Mouse (Mus musculus): ENCODE measurements around the gene Ccdc88c.

The Ccdc88c gene

DNA sequence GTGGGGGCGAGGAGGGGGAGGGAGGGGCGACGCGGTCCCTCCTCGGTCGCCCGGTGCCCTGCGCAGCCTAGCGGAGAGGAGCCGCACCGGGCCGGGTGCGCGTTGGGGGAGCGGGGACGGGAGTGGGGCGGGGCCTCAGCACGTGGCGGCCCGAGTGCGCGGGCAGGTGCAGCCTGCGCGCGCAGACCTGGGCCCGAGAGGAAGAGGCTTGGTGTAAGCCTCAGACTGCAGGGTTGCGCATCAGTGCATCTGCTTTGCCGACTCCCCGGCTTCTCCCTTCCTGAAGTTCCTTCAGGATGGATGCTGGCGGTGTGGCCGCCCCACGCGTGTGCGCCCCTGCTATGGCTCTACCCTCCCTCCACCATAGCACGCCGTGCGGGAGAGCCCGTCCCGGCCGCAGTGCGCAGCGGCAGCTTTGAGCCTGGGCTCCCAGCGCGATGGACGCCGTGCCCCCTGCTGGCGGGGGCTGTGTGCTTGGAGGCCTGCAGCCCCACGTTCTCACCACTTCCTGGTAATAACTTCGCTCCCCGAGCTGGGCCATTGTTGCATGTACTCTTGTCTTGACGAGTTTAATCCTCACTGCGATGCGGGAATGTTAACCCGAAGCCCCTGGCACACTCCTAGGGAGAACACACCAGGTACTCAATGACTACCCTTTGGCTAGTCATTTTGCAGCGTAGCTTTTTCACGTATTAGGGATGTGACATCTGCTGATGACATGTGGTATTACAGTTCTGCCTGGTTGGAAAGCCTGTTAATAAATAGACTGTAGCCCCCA, at the start of gene Ccdc88c:
TSS of gene Ccdc88c (minus strand) at position 103 of the 778 bp plus-strand sequence.
- DNase-seq (ENCODE audit: low spot score), result peak; percentile 85

- DNase-seq (ENCODE audit: low spot score), result no peak
Measured at GRCm38 (mm10) chr12:101077955-101078354, 49.1 kb upstream of the Ccdc88c start.

DNA sequence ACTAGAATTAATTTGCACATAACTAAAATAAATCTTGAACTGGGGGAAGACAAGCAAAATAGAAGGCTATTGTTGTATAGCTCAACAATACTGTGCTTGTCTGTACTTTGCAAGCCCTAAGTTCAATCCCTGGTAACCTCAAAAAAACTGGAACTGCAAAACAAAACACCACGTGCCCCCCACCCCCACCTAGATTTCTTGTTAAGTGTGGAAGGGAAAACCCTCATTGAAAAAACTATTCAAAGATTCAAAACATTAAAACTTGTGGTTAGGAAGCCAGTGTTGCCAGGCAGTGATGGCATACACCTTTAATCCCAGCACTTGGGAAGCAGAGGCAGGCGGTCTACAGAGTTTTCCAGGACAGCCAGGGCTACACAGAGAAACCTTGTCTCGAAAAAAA, 46.6 kb upstream of the Ccdc88c start:
- DNase-seq (ENCODE audit: low spot score), result no peak

DNA sequence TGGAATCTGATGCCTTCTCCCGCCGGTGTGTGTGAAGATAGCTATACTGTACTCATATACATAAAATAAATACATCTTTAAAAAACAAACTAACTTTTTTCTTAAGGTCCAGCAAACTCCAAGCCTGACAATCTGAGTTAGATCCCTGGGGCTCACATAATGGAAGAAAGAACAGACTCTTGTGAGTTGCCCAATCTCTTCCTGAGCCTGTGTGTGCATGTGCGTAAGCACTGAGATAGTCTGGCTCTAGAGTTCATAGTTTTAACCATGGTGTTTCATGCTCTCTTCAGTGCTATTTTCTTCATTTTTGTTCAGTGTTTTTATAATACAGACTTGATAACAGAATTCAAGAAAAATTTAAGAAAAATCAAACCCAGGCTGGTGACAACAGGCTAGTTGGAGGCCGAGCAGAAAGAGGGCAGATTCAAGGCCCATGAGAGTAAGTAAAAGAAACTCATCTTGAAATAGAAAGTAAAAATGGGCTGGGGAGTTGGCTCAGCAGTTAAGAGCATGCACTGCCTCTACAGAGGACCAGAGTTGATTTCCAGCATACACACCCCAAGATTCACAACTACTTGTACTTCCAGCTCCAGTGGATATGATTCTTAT, 46.1 kb upstream of the Ccdc88c start:
- no peak for DNase-seq (ENCODE audit: low spot score)

DNA sequence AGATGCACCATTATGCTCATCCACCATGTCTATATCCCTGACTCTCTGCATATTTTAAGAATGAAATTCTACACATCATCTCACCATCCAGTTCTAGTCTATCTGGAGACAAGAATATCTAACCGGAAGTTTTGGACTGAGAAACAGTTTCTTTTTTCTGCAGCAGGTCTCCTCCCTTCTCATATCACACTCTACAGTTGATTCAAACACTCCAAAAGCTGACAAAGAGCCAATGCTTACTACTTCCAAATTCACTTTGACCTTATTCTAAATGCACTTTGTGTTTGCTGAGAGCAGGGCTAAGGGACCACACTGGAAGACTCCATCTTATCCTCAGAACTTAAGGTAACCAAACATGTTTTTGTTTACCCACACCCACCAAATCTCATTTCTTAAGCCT, 41.0 kb upstream of the Ccdc88c start:
- DNase-seq (ENCODE audit: low spot score), result no peak

DNA sequence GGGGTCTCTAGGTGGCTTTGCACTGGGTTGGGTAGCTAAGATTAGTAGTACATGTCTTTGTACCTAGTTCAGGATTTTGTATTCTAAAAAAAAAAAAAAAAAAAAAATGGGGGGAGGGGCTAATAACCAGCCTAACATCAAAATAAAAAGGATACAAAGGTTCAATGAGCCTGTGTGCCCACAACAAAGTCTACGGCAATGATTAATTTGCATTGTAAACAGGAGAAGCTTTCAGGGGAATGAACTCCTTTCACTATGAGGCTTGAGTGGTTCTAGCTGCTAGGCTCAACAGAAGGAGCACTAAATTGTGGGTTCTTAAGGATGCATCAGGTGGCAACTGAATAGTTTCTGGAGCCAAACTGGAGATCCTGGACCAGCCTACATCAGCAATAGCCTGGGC, 37.5 kb upstream of the Ccdc88c start:
- DNase-seq (ENCODE audit: low spot score), result no peak

DNA sequence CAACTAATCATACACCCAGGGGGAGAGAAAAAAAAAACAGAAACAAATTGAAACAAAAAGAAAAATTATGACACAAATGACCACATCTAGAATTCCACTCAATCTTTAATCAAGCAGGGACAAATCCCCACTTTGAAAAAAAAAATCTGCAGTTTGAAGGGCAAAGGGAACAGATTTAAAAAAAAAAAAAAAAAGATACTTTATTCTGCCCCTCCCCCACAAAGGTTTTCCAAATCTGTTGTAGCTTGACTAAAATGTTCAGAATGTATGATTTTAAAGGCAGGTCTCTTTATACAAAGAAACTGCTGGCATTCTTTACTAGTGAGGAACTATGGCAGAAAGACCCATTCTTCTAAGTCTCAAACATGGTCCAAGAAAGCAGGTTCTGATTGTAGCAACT, 11.1 kb upstream of the Ccdc88c start:
- no peak for DNase-seq (ENCODE audit: low spot score)

DNA sequence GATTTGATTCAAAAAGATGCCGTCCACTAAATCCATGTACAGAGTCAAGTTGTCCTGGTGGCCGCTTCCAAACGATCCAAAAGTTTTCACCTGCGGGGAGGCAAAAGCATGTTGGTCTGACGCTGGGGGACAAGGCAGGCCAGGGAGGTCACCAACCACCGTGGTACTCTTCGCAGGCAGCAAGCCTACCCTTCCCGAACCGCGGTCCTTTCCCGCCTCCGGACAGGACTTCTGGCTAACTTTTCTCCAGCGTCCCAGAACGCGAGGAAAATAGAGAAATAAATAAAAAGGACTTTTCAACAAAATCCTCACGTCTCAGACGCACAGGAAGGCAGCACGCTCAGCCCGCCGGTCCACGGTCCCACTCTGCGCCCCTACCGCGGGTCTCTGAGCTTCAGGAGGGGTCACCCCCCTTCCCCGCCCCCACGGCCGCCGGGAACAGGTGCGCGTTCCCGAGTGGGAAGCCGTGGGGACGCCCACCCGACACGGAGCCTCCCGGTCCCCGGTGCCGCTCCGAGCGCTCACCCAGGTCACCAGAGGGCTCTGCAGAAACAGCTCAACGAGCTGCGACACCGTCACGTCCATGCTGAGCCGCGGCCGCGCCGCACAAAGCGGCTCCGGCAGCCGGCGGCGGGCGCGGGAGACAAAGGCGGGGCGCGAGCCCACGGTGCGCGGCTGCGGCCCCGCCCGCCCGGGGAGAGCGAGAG, 456 bp downstream of the Ccdc88c start:
- no peak for DNase-seq (ENCODE audit: low spot score)

GRCm38 (mm10) chr12:101027451-101028246, 1.2 kb downstream of the Ccdc88c start:
- DNase-seq (ENCODE audit: low spot score), result no peak

- DNase-seq (ENCODE audit: low spot score), result no peak
Measured at GRCm38 (mm10) chr12:101026946-101027345, 1.9 kb downstream of the Ccdc88c start.

DNA sequence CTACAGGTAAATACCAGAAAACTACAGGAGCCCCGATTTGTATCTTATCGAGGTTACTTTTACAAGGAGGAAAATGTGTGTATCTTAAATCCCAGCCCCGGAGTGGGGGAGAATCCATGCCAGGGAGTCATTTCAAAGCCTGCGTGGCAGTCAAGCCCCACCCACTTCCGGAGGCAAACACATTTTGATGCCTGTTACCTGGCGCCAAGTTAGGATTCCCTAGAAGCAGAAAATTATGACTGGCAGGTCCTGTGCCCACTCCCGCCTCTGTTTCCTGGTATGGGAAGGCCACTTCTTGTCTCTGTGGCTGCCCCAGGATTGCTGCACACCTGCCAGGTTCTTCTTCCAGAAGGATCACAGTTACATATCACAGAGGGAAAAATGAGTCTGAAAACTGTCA, 2.3 kb downstream of the Ccdc88c start:
- no peak for DNase-seq (ENCODE audit: low spot score)

- no peak for DNase-seq (ENCODE audit: low spot score)
Measured at GRCm38 (mm10) chr12:101026025-101026424, 2.8 kb downstream of the Ccdc88c start.

DNA sequence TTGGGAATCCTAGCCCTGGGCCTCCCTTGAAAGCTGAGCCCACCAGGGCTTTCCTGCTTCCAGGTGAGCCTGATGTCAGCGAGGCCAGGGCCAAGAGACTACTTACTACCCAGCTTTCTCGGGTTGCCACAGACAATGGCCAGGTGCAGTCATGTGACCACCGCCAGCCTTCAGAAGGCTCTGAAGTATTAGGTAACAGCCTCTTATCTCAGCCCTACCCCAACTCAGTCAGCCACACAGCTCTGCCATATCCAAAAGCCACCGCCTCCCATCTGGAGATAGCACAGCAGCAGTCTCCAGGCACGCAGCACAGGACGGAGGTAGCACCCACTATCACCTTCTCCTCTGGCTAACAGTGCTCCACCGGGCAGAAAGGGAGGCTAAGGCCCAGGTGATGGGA, 3.5 kb downstream of the Ccdc88c start:
- DNase-seq (ENCODE audit: low spot score), result peak; percentile 74

DNA sequence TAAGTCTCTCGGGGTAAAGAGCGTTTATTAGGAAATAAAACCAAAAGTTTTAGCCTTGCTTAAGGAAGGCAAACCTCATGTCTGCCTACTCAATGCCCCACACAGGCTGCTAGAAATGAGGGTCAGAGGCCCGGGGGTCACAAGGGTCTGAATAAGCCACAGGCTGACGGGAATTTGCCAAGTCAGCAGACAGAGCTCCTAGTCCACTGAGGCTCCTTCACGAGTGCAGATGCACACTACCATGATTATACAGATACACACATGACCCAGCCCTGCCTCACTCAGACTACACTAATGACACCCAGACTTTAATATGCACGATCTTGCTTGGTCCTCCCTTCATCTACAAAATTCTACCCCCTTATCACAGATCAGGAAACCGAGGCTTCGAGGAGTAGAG, 4.0 kb downstream of the Ccdc88c start:
- DNase-seq (ENCODE audit: low spot score), result no peak

GRCm38 (mm10) chr12:101023143-101023542, 5.7 kb downstream of the Ccdc88c start:
- no peak for DNase-seq (ENCODE audit: low spot score)

GRCm38 (mm10) chr12:101022353-101022752, 6.5 kb downstream of the Ccdc88c start:
- no peak for DNase-seq (ENCODE audit: low spot score)

- no peak for DNase-seq (ENCODE audit: low spot score)
Measured at GRCm38 (mm10) chr12:101021484-101022226, 7.2 kb downstream of the Ccdc88c start.

DNA sequence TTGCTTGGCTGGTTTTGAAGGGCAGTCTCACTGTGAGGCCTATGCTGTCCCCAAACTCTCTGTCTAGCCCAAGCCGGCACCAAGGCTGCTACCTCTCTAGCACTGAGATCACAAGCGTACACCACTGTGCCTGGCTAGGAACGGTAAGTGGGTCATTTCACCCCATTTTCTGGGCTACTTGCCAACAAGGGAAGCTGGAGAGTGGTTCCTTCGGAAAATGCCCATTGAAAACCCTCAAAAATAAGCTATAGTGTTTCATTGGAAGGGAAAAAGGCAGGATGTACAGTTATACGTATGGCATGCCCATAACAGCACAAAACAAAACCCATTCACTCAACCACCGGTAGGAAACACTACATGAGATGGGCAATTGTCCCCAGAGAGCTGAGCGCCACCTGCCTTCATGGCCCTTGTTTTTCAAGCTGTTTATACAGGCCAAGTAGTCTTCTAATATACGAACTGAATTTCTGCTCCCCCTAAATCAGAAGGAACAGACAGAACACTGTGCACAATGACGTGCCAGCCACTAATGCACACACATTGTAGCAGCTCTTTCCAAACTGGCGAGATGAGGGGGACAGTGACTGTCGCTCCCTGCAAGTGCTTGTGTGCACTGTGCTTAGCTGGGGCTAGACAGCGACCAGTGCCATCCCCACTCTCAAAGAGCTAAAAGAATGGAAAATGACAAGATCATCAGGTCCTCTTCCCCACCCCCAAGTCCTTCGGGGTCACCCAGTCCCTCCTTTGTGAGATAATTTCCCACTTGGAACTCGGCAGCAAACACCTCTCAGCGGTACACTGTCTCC, 8.4 kb downstream of the Ccdc88c start:
- DNase-seq (ENCODE audit: low spot score), result no peak

DNA sequence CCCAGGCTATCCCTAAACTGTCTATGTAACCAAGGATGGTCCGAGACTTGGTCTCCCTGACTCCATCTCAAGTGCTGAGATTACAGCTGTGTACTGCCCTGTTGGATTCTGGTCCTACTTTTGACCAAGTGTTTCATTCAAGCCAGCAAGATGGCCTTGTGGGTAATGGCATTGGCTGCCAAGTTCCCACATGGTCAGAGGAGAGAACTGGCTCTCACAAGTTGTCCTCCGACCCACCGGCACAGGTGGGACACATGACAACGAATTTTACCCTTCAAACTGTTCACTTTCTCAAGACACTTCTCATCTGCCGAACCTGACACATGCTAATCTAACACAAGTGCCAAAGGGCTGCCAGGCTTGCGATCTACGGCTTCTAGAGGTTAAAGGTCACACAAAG, 9.4 kb downstream of the Ccdc88c start:
- DNase-seq (ENCODE audit: low spot score), result no peak

DNA sequence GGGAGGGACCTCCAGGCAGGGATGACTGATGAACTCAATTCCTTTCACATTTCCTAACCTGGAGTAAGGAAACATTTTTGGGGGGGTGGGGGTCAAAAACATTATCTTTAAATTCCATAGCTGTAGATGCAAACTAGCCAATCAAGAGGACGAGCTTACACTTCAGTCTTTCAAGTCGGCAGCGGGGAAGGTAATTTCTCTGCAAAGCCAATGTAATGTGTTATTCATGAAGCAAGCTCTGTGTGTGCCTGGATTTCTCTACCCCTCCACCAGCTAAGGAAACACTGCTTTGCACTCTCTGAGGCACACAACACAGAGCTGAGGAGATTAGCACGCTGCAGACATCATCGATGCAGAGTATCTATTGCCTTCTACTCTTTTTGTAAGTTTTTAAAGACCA, 9.8 kb downstream of the Ccdc88c start:
- DNase-seq (ENCODE audit: low spot score), result no peak

GRCm38 (mm10) chr12:101017971-101018371, 10.9 kb downstream of the Ccdc88c start:
- DNase-seq (ENCODE audit: low spot score), result no peak

Measured in c-Kit-positive CD71-positive TER-119-positive erythroid progenitor cells, embryonic 14.5 days (primary cell).